Mouse (Mus musculus): ENCODE measurements around the gene Cst3. TPM values are rescaled to one million over a fixed set of nuclear protein-coding genes. Genes with fewer than 3 reads are reported as not detected.

Cst3 gene
- 567 and 803 TPM in 2 replicates for polyA plus RNA-seq (2016; fragmentation: Nextera tagmentation; extraction: Ambion mirVana)

GRCm38 (mm10) chr2:148875335-148875811, at the start of gene Cst3:
Gene Cst3 (minus strand): TSS chr2:148875692.
- Histone ChIP-seq H3K27me3 (ENCODE audit: insufficient read depth, poor library complexity, severe bottlenecking) (no peaks in the 10 kb centered on the region), H3K4me1 (peaks cover 65% of the 10 kb centered on the region), H3K9me3 (no peaks in the 10 kb centered on the region), H3K4me3 (peak within 1 kb of the TSS; percentile 88), H3K36me3 (peaks cover 25% of the 10 kb centered on the region), H3K27ac (peak within 1 kb of the TSS; percentile 96)
- DNase-seq (ENCODE audit: low spot score) = peak; percentile 98
- under 1% methylated on average over 19 of the region's 19 CpGs for WGBS

- peak; percentile 85 for DNase-seq (ENCODE audit: low spot score)
- peak overlapping the region; percentile 73; the same call in 1 of the 2 replicates for H3K27ac ChIP-seq
- H3K36me3 ChIP-seq = no peaks in the 10 kb centered on the region
- no peaks in the 10 kb centered on the region for H3K4me1 ChIP-seq
- WGBS = 7% methylated on average over 5 of the region's 5 CpGs
- no peak overlapping the region for H3K4me3 ChIP-seq
- no peaks in the 10 kb centered on the region for H3K9me3 ChIP-seq
- no peaks in the 10 kb centered on the region for H3K27me3 ChIP-seq (ENCODE audit: insufficient read depth, poor library complexity, severe bottlenecking)
These were observed 26.8 kb upstream of the Cst3 start for GRCm38 (mm10) chr2:148902286-148902685.

GRCm38 (mm10) chr2:148900305-148900704, 24.8 kb upstream of the Cst3 start:
- no peaks in the 10 kb centered on the region for H3K9me3 ChIP-seq
- no peaks in the 10 kb centered on the region for H3K27me3 ChIP-seq (ENCODE audit: insufficient read depth, poor library complexity, severe bottlenecking)
- H3K36me3 ChIP-seq = no peaks in the 10 kb centered on the region
- DNase-seq (ENCODE audit: low spot score) = no peak
- no peak overlapping the region for H3K4me3 ChIP-seq
- 76% methylated on average over 4 of the region's 4 CpGs for WGBS
- 0 out of 2 replicates have a peak, but pooled peaks cover 4% of the 10 kb centered on the region for H3K4me1 ChIP-seq
- H3K27ac ChIP-seq = no peak overlapping the region

- WGBS = 30% methylated on average over 1 of the region's 1 CpGs
- no peaks in the 10 kb centered on the region for H3K36me3 ChIP-seq
- H3K9me3 ChIP-seq = no peaks in the 10 kb centered on the region
- no peak overlapping the region for H3K4me3 ChIP-seq
- H3K27me3 ChIP-seq (ENCODE audit: insufficient read depth, poor library complexity, severe bottlenecking) = no peaks in the 10 kb centered on the region
- H3K4me1 ChIP-seq = 0 out of 2 replicates have a peak, but pooled peaks cover 4% of the 10 kb centered on the region
- no peak overlapping the region for H3K27ac ChIP-seq
- DNase-seq (ENCODE audit: low spot score) = no peak
These were observed 20.7 kb upstream of the Cst3 start for GRCm38 (mm10) chr2:148896219-148896618.

- Histone ChIP-seq H3K4me3 (no peak overlapping the region), H3K36me3 (no peaks in the 10 kb centered on the region), H3K9me3 (no peaks in the 10 kb centered on the region), H3K27me3 (ENCODE audit: insufficient read depth, poor library complexity, severe bottlenecking) (no peaks in the 10 kb centered on the region), H3K4me1 (peaks cover 12% of the 10 kb centered on the region; the same call in 1 of the 2 replicates), H3K27ac (no peak overlapping the region)
- no peak for DNase-seq (ENCODE audit: low spot score)
These were observed 17.6 kb upstream of the Cst3 start for GRCm38 (mm10) chr2:148893107-148893506.

- peaks cover 8% of the 10 kb centered on the region; the same call in 1 of the 2 replicates for H3K4me1 ChIP-seq
- peak overlapping the region; percentile 13; the same call in 1 of the 2 replicates for H3K27ac ChIP-seq
- no peaks in the 10 kb centered on the region for H3K9me3 ChIP-seq
- H3K36me3 ChIP-seq = no peaks in the 10 kb centered on the region
- no peaks in the 10 kb centered on the region for H3K27me3 ChIP-seq (ENCODE audit: insufficient read depth, poor library complexity, severe bottlenecking)
- no peak overlapping the region for H3K4me3 ChIP-seq
- WGBS = 65% methylated on average over 5 of the region's 5 CpGs
- DNase-seq (ENCODE audit: low spot score) = no peak
These were observed 14.7 kb upstream of the Cst3 start for GRCm38 (mm10) chr2:148890021-148890851.

- no peaks in the 10 kb centered on the region for H3K9me3 ChIP-seq
- H3K27me3 ChIP-seq (ENCODE audit: insufficient read depth, poor library complexity, severe bottlenecking) = no peaks in the 10 kb centered on the region
- 0 out of 2 replicates have a peak overlapping the region, but pooled peaks have one; percentile 13 for H3K27ac ChIP-seq
- WGBS = 73% methylated on average over 3 of the region's 3 CpGs
- DNase-seq (ENCODE audit: low spot score) = no peak
- no peak overlapping the region for H3K4me3 ChIP-seq
- peaks cover 8% of the 10 kb centered on the region; the same call in 1 of the 2 replicates for H3K4me1 ChIP-seq
- no peaks in the 10 kb centered on the region for H3K36me3 ChIP-seq
These were observed 14.0 kb upstream of the Cst3 start for GRCm38 (mm10) chr2:148889331-148890010.

GRCm38 (mm10) chr2:148888872-148889271, 13.4 kb upstream of the Cst3 start:
- no peaks in the 10 kb centered on the region for H3K36me3 ChIP-seq
- H3K27me3 ChIP-seq (ENCODE audit: insufficient read depth, poor library complexity, severe bottlenecking) = no peaks in the 10 kb centered on the region
- no peak overlapping the region for H3K4me3 ChIP-seq
- no peak for DNase-seq (ENCODE audit: low spot score)
- H3K27ac ChIP-seq = no peak overlapping the region
- no peaks in the 10 kb centered on the region for H3K9me3 ChIP-seq
- 82% methylated on average over 3 of the region's 3 CpGs for WGBS
- peaks cover 8% of the 10 kb centered on the region; the same call in 1 of the 2 replicates for H3K4me1 ChIP-seq

- peak overlapping the region; percentile 59 for H3K27ac ChIP-seq
- peak; percentile 91 for DNase-seq (ENCODE audit: low spot score)
- H3K9me3 ChIP-seq = no peaks in the 10 kb centered on the region
These were observed 9.2 kb upstream of the Cst3 start for GRCm38 (mm10) chr2:148884738-148885137.

GRCm38 (mm10) chr2:148879199-148879598, 3.7 kb upstream of the Cst3 start:
- Histone ChIP-seq H3K27me3 (ENCODE audit: insufficient read depth, poor library complexity, severe bottlenecking) (no peaks in the 10 kb centered on the region), H3K4me3 (no peak overlapping the region), H3K36me3 (no peaks in the 10 kb centered on the region), H3K4me1 (peaks cover 43% of the 10 kb centered on the region), H3K9me3 (no peaks in the 10 kb centered on the region), H3K27ac (peak overlapping the region; percentile 80)
- DNase-seq (ENCODE audit: low spot score) = no peak
- 11% methylated on average over 1 of the region's 1 CpGs for WGBS

More at GRCm38 (mm10) chr2:148884738-148885137, 9.2 kb upstream of the Cst3 start:
- Histone ChIP-seq H3K36me3 (no peaks in the 10 kb centered on the region), H3K4me1 (no peaks in the 10 kb centered on the region; the same call in 1 of the 2 replicates), H3K27me3 (ENCODE audit: insufficient read depth, poor library complexity, severe bottlenecking) (no peaks in the 10 kb centered on the region), H3K4me3 (no peak overlapping the region)

GRCm38 (mm10) chr2:148878641-148879130, 3.2 kb upstream of the Cst3 start:
- DNase-seq (ENCODE audit: low spot score) = no peak
- Histone ChIP-seq H3K36me3 (no peaks in the 10 kb centered on the region), H3K9me3 (no peaks in the 10 kb centered on the region), H3K27me3 (ENCODE audit: insufficient read depth, poor library complexity, severe bottlenecking) (no peaks in the 10 kb centered on the region), H3K4me1 (peaks cover 48% of the 10 kb centered on the region), H3K27ac (peak overlapping the region; percentile 80), H3K4me3 (no peak overlapping the region)
- WGBS = 3% methylated on average over 2 of the region's 2 CpGs

- H3K36me3 ChIP-seq = peaks cover 8% of the 10 kb centered on the region
- no peaks in the 10 kb centered on the region for H3K27me3 ChIP-seq (ENCODE audit: insufficient read depth, poor library complexity, severe bottlenecking)
- peak overlapping the region; percentile 80 for H3K27ac ChIP-seq
- 33% methylated on average over 3 of the region's 3 CpGs for WGBS
- H3K4me3 ChIP-seq = no peak overlapping the region
- H3K4me1 ChIP-seq = peaks cover 63% of the 10 kb centered on the region
- DNase-seq (ENCODE audit: low spot score) = no peak
- no peaks in the 10 kb centered on the region for H3K9me3 ChIP-seq
These were observed 1.7 kb upstream of the Cst3 start for GRCm38 (mm10) chr2:148877016-148877770.

Measured in heart, embryonic 10.5 days (tissue).